Mouse (Mus musculus) ovary, adult 18-20 months (tissue): Measurements from ENCODE around the gene Prpf4.

Source experiments
- DNase-seq: peaks from one replicate; pipeline ENCODE4 v3.0.0; 2022; ENCODE audit warnings: low spot score, mixed read lengths

Prpf4 gene

DNA sequence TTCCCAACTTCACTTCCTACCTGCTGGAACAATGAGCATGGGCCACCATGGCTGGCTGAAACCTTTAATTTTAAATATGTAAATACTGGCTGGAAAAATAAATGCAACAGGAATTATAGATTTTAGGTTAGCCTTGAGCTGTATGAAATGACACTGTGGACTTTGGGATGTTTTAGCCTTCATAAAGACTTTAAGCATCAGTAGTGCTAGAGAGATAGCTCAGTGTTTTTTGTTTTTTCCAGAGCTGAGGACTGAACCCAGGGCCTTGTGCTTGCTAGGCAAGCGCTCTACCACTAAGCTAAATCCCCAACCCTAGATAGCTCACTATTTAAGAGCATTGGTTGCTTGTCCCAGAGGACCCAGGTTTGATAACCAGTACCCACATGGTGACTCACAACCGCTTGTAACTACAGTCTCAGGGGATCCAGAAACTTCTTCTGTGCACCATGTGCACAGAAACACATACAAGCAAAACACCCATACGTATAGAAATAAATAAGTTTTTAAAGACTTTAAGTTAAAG is 28.7 kb downstream of the Prpf4 start:
- DNase-seq, result no peak

DNA sequence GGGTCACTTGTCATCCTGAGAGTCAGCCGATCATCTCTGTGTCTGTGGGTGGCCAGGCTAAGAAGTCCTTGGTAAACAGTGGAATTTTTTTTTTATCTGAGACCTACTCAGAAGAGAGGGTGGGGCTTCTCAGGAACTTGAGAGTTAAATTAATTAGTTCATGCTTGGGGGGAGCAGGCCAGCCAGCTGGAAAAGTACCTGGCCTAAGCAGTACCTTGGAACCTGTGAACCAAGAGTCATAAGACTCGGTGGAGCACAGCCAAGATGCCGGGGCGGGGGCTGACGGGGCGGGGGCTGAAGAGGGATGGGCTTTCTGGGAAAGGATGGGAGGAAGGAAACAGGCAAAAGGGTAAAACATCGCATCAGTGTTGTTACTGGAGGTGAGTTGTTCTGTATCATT is 29.3 kb downstream of the Prpf4 start:
- DNase-seq, result no peak

DNA sequence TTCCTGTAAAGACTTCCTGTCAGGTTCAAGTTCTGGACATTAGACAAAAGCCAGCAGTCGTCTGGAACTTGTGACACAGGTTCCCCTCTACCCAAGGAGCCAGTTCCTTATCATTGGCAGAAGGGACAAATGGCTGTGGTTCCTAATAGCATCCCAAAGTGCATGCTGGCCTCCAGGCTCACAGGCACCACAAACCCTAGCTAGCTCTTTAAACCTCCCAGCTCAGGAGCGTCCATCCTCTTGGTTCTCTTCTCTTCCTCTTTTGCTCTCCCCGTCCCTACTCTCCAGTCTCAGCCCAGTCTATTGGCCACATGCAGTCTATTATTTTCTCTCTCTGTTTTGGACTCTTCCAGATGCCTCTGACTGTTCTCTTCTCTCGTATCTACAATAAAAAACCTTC is 31.2 kb downstream of the Prpf4 start:
- no peak for DNase-seq

DNA sequence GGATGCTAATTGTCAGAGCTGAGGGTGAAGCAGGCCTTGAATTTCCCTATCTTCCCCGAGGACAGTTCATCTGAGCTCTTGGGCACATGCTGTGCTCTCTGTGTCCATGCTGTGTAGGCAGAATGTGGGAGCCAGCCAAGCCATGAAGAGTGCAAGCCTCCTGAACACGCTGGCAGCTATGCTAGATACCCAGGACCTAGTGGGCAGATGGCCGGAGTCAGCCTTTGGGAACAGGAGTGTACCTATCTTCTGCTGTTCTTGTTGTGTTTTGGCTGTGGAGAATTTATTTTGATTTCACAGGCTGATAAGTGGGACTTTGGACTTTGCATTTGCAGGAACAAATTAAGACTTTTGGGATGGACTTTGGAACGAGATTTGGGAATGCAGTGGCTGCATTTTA is 31.9 kb downstream of the Prpf4 start:
- DNase-seq, result no peak

GRCm38 (mm10) chr4:62440986-62441385 is 32.4 kb downstream of the Prpf4 start:
- DNase-seq, result no peak

DNA sequence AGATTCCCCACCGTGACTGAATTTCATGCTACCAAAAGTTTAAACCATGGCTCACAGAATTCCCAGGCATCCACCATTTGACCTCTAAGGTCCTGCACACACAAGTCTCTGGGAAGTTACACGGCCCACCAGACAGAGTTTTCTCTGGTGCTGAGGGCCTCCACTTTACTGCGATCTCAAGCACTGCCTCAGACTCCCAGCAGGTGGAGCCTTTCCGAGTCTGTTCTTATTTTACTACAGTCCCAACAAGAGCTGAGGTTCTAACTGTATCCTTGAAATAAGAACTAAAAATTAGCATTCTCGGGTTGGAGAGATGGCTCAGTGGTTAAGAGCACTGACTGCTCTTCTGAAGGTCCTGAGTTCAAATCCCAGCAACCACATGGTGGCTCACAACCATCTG is 46.4 kb downstream of the Prpf4 start:
- no peak for DNase-seq

DNA sequence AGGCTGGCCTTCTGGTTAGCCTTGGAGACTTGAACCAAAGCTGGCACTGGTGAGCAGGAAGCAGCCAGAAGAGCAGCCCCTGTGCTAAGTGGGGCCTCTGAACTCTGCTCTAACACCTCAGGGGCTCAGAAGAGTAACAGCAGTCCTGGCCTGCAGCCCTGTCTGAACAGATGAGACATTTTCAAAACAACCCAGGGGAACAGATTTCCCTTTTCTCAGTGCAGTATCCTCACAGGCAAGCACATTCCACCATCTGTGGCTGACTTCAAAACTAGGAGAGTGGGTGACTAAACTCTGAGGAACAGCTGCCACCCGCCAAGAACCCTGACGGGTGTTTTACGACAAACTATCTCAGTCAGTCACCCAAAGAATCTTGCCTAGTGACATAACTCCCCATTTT is 50.5 kb downstream of the Prpf4 start:
- no peak for DNase-seq

GRCm38 (mm10) chr4:62460348-62460747 is 51.8 kb downstream of the Prpf4 start:
- no peak for DNase-seq

DNA sequence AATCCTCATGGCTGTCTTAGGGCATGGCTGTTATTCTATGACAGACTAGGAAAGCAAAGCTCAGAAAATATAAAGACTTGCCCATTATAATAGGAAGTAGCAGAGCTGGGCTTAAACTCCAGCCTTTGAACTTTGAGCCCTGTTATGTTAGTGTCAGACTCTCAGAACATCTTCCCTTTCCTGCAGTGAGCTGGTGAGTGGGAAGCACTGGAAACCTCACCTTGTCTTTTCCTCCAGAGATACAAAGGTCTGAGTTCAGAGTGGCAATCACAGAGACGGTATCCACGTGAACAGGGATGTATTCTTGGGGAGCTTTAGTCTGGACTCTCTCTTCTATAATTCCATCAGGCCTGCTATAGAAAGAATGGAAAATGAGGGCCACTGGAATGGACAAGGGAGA is 54.5 kb downstream of the Prpf4 start:
- DNase-seq, result no peak

GRCm38 (mm10) chr4:62468158-62468557 is 59.6 kb downstream of the Prpf4 start:
- DNase-seq, result no peak

DNA sequence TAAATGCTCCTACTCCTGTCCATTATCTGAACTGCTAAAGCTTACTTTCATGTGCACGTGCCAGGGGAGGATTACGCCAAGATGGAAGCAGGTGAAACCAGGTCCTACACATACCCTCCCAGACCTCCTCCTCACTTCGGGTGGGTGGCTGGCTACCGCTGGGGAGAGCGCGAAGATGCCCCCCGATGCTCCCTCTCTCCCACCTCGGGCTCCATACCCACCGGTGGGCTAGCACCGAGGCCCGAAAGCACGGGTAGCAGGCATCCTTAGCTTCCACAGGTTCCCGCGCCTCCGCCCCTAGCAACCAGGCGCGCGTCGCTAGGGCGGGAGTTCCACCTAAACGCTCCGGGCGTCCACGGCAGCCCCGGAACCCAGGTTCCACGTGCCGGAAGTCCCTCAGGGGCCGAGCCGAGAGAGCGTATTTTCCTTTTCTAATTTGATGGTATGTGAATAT is 62.0 kb downstream of the Prpf4 start, which contains the start of gene Wdr31:
Gene Wdr31, minus strand, starts transcription at position 299 of the 454 bp plus-strand sequence.
- DNase-seq, result peak; percentile 57

DNA sequence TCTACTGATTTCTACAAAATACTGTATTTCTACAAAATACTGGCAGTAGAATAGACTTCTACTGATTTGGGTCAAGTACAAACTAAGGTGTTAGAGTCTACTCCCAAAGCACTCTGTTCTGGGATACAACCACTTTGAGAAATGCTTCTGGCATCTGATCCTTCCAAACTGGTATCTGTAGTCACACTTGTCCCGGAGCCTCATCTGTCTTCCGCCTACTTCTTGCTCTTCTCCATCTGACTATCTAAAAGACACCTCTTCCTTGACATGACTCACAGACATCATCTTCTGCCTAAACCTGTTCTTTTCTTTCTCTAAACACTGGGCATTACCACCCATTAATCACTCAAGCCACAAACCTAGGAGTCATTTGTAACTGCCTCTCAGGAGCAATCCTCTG is 63.5 kb downstream of the Prpf4 start:
- no peak for DNase-seq

DNA sequence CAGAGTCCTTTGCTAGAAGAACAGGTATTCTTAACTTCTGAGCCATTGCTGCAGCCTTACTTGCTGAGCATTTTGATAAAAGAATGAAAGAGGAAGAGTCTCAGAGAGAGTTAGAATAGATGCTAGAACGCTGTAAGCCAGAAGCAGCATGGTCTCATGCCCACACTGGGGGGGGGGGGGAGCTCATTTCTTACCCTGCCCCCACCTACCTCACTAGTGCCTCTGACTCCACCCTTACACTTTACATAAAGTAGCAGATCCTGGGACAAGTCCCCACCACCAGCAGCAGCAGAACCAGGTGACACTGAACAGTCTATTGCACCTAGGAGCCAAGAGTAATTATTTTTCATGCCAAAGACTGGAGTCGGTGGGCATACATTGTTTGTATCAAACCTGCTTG is 66.5 kb downstream of the Prpf4 start:
- no peak for DNase-seq

- DNase-seq, result no peak
These were observed 67.2 kb downstream of the Prpf4 start for GRCm38 (mm10) chr4:62475793-62476192.
